Mouse (Mus musculus) cerebellum, adult (tissue): ENCODE measurements around the gene Tmem178b.
A peak's percentile ranks its signal among the peaks of the same experiment; 100 is the strongest.

Experiments used
- ATAC-seq: cut with Nextera tagmentation; 2 replicates; pipeline ENCODE4 v1.9.2; 2017; ENCODE audit warnings: mild to moderate bottlenecking, moderate library complexity, mixed read lengths; ENCODE audit not compliant: insufficient number of reproducible peaks, low FRiP score, low TSS enrichment

Tmem178b gene

GRCm38 (mm10) chr6:39872901-39873591 is at the start of gene Tmem178b:
TSS of gene Tmem178b (plus strand) at chr6:39873271.
- 0 out of 2 replicates have a peak, but pooled peaks have one; percentile 12 for ATAC-seq

GRCm38 (mm10) chr6:39828736-39829135 is 44.3 kb upstream of the Tmem178b start:
- no peak for ATAC-seq

- ATAC-seq = no peak
These were observed 29.3 kb upstream of the Tmem178b start for GRCm38 (mm10) chr6:39843698-39844342.

GRCm38 (mm10) chr6:39847538-39847937 is 25.5 kb upstream of the Tmem178b start:
- no peak for ATAC-seq

- no peak for ATAC-seq
These were observed 24.3 kb upstream of the Tmem178b start for GRCm38 (mm10) chr6:39848766-39849165.

GRCm38 (mm10) chr6:39849667-39850066 is 23.4 kb upstream of the Tmem178b start:
- ATAC-seq = no peak

GRCm38 (mm10) chr6:39870271-39871135 is 2.6 kb upstream of the Tmem178b start:
- peak; percentile 10; the same call in 1 of the 2 replicates for ATAC-seq

GRCm38 (mm10) chr6:39871381-39872305 is 1.4 kb upstream of the Tmem178b start:
- peak; percentile 69 for ATAC-seq

- peak; percentile 1; the same call in 1 of the 2 replicates for ATAC-seq
These were observed 668 bp upstream of the Tmem178b start for GRCm38 (mm10) chr6:39872306-39872900.

GRCm38 (mm10) chr6:39875186-39875585 is 2.1 kb downstream of the Tmem178b start:
- no peak for ATAC-seq

- ATAC-seq = no peak
These were observed 3.4 kb downstream of the Tmem178b start for GRCm38 (mm10) chr6:39876444-39876843.

GRCm38 (mm10) chr6:39890811-39891210 is 17.7 kb downstream of the Tmem178b start:
- ATAC-seq = no peak

- no peak for ATAC-seq
These were observed 23.4 kb downstream of the Tmem178b start for GRCm38 (mm10) chr6:39896500-39896899.

GRCm38 (mm10) chr6:39899231-39899630 is 26.2 kb downstream of the Tmem178b start:
- no peak for ATAC-seq

GRCm38 (mm10) chr6:39903220-39903773 is 30.2 kb downstream of the Tmem178b start:
- no peak for ATAC-seq

GRCm38 (mm10) chr6:39903845-39904244 is 30.8 kb downstream of the Tmem178b start:
- no peak for ATAC-seq

- no peak for ATAC-seq
These were observed 41.9 kb downstream of the Tmem178b start for GRCm38 (mm10) chr6:39914956-39915355.

GRCm38 (mm10) chr6:39915636-39916281 is 42.7 kb downstream of the Tmem178b start:
- ATAC-seq = peak; percentile 86

- no peak for ATAC-seq
These were observed 43.4 kb downstream of the Tmem178b start for GRCm38 (mm10) chr6:39916514-39916913.
